ENCODE assay signal across 1 mouse cellular context in genomic region chr7:142389961-142390650, GRCm38 (mm10).
TF ChIP-seq lines count a peak whose summit lies in the region.

No protein-coding gene starts in this region.

TF ChIP-seq in MEL, 35 proteins besides CTCF, POLR2A, EP300 and RAD21:
- TF ChIP-seq SIN3A (IDR thresholded peaks at IDR 0.05; ENCODE audit: low read length): no peak
- TF ChIP-seq MXI1 (IDR thresholded peaks at IDR 0.05; ENCODE audit: low read depth, low read length): no peak
- no peak for TF ChIP-seq MYC (IDR thresholded peaks at IDR 0.05; ENCODE audit: low read depth, low read length)
- no peak for TF ChIP-seq MAFK (IDR thresholded peaks at IDR 0.05; ENCODE audit: borderline replicate concordance, low read depth, low read length)
- TF ChIP-seq MEF2A (IDR thresholded peaks at IDR 0.05; ENCODE audit: extremely low read depth, insufficient replicate concordance, low read depth, low read length, poor library complexity, severe bottlenecking): no peak
- no peak for TF ChIP-seq TCF12 (IDR thresholded peaks at IDR 0.05; ENCODE audit: low read depth, low read length)
- no peak for TF ChIP-seq SMC3 (IDR thresholded peaks at IDR 0.05; ENCODE audit: low read depth, low read length)
- TF ChIP-seq TBP (IDR thresholded peaks at IDR 0.05; ENCODE audit: low read depth, low read length): no peak
- TF ChIP-seq ELF1 (IDR thresholded peaks at IDR 0.05; ENCODE audit: low read depth, low read length): no peak
- no peak for TF ChIP-seq KAT2A (conservative IDR thresholded peaks at IDR 0.05; ENCODE audit: low read depth, low read length)
- no peak for TF ChIP-seq ZMIZ1 (IDR thresholded peaks at IDR 0.05; ENCODE audit: low read depth, low read length)
- no peak for TF ChIP-seq USF2 (IDR thresholded peaks at IDR 0.05; ENCODE audit: borderline replicate concordance in 1 of 2, insufficient read depth in 1 of 2, low read depth in 1 of 2, low read length in 2 of 2)
- TF ChIP-seq CHD2 (IDR thresholded peaks at IDR 0.05; ENCODE audit: low read length): no peak
- TF ChIP-seq RCOR1 (IDR thresholded peaks at IDR 0.05; ENCODE audit: low read depth, low read length): no peak
- TF ChIP-seq JUND (IDR thresholded peaks at IDR 0.05; ENCODE audit: low read depth, low read length): no peak
- no peak for TF ChIP-seq ETS1 (IDR thresholded peaks at IDR 0.05; ENCODE audit: low read depth, low read length)
- TF ChIP-seq POLR2AphosphoS2 (IDR thresholded peaks at IDR 0.05; ENCODE audit: low read length): no peak
TF ChIP-seq in MEL: peak in this region for 0.
